Mouse (Mus musculus): ENCODE measurements at regions not wholly inside any gene's neighbourhood (a gene's known extent, or its start where the extent isn't known, plus 50 kb on each side); places are given as distances from the start of the nearest gene placed in this dataset.

DNA sequence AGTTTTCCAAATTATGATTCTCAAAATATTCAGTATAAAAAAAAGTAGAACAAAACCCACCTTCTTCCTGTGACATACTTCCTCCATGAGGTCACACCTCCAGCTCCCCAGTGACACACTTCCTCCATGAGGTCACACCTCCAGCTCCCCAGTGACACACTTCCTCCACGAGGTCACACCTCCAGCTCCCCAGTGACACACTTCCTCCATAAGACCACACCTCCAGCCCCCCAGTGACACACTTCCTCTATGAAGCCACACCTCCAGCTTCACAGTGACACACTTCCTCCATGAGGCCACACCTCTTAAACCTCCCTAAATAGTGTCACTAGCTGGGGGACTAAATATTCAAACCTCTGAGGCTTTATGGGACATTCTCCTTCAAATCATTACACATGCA lies 89.8 kb upstream of the Ntrk2 start:
- no peak for TF ChIP-seq CTCF (IDR thresholded peaks at IDR 0.05)
- no peak for TF ChIP-seq POLR2A (IDR thresholded peaks at IDR 0.05; ENCODE audit: insufficient read depth, low read depth, low read length)

Data from heart, adult 2 months (tissue).